Mouse (Mus musculus): ENCODE results near the gene Acbd6.

Gene Acbd6

GRCm38 (mm10) chr1:155724301-155724700 is 166.4 kb downstream of the Acbd6 start:
- DNase-seq, result no peak

GRCm38 (mm10) chr1:155725876-155726275 is 168.0 kb downstream of the Acbd6 start:
- no peak for DNase-seq

- DNase-seq, result no peak
Observed at GRCm38 (mm10) chr1:155727830-155728229, 169.9 kb downstream of the Acbd6 start.

- DNase-seq, result no peak
Observed at GRCm38 (mm10) chr1:155729113-155729795, 171.3 kb downstream of the Acbd6 start.

- DNase-seq, result no peak
Observed at GRCm38 (mm10) chr1:155731156-155731555, 173.2 kb downstream of the Acbd6 start.

- DNase-seq, result no peak
Observed at GRCm38 (mm10) chr1:155736096-155736825, 178.3 kb downstream of the Acbd6 start.

- no peak for DNase-seq
Observed at GRCm38 (mm10) chr1:155737017-155737808, 179.3 kb downstream of the Acbd6 start.

GRCm38 (mm10) chr1:155737809-155738383 is 180.0 kb downstream of the Acbd6 start:
- no peak for DNase-seq

Measured in cerebellum, postnatal 14 days (tissue).